Mouse (Mus musculus): Measurements from ENCODE around the gene Midn.
A peak's percentile ranks its signal among the peaks of the same experiment; 100 is the strongest.

The Midn gene

DNA sequence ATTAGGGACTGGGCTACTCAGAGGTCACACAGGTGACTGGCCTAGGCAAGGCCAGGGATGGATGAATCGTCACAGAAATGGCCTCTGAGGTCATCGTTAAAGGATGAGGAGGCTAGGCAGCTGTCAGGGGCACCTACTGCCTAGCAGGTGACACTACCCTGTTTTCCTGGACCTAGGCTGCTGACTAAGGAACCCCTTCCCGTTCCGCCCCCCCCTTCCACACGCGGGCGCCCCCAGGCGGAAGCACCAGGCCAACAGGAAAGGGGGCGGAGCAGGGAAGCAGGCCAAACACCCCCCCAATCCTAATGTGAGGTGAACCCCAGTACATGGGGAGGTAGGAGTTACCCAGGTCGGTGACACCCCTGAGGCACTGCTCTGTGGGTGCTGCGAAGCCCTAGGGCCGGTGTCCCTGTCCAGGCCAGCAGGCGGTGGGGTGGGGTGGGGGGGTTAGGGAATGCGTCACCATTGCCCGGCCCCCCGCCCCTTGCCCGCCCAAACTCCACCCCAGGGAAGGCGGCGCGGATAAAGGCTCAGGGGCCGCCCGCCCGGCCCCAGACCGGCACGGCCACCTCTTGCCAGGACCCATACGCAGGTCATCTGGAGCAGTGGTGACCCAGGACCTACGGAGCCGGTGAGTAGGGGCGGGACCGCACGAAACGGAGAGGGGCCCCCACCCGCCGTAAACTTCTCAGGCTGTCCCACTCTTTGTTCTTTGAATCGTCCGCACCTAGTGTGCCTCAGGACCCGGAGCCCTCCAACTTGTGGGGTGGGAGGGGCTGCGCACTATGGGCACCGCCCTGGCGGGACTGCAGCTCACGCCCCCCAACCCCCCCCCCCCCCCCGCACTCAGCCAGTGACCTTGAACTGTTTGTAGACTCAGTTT is at the start of gene Midn:
Gene Midn (plus strand): TSS at position 554 of the 883 bp plus-strand sequence.
- no peak for DNase-seq (ENCODE audit: low read depth, low spot score)

DNA sequence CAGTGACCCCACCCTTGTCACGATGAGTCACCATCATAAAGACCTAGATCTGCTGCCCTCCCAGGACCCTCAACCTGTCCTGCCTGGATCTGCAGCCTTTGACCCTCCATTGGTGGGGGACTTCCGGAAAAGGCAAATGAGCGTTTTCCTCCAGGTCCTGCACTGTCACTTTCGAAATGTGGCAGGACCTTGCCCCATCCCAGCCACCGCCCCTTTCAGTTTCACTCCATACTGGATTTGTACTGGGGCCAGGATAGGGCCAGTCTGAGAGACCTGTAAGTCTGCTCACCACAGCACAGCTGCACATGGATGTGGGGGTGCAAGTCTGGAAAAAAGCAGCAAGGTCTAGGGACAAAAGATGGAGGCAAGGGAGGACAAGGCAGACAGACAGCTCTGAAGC is 49.4 kb upstream of the Midn start:
- no peak for DNase-seq (ENCODE audit: low read depth, low spot score)

- DNase-seq (ENCODE audit: low read depth, low spot score) = no peak
These were observed 47.1 kb upstream of the Midn start for GRCm38 (mm10) chr10:80100982-80101381.

GRCm38 (mm10) chr10:80102216-80102915 is 45.7 kb upstream of the Midn start:
- DNase-seq (ENCODE audit: low read depth, low spot score) = peak; percentile 65

- DNase-seq (ENCODE audit: low read depth, low spot score) = no peak
These were observed 45.0 kb upstream of the Midn start for GRCm38 (mm10) chr10:80103032-80103431.

GRCm38 (mm10) chr10:80104181-80104580 is 43.9 kb upstream of the Midn start:
- no peak for DNase-seq (ENCODE audit: low read depth, low spot score)

DNA sequence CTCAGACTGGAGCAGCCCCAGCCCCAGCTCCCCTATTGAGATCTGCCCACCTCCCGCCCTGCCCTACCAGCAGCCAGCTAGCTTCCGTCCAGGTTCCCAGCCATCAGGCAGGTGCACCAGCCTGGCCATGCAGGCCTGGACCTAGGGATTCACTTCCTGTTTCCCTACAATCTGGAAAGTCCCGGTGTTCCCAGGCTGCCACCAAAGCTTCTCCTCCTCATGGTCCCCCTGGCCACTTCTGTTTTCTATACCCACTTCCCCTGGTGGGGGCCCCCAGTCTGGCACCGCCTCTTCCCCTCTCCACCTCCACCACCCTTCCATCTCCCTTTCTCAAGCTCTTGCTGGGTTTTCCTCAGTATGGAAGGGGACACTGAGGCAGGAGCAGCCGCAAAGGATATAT is 42.6 kb upstream of the Midn start, which contains the start of gene Sbno2:
Gene Sbno2 (minus strand): TSS at position 112 of the 400 bp plus-strand sequence.
- no peak for DNase-seq (ENCODE audit: low read depth, low spot score)

DNA sequence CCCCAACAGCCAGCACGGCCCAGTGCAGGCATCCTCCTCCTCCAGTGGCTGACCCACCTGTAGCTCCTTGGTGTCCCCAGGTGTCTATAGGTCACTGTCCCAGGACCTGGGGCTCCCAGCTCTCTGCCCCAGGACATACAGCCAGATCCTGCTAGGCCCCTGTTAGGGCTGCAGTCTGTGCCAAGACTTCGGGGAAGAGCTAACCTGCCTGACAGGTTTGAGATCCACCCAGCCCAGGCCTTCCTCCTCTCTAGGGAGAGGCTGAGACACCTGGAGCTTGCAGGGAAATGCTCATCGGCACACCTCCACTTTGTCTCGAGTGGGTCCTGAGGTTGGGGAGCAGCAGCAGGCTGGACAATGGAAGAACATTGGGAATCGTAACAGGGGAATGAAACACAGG is 42.1 kb upstream of the Midn start:
- no peak for DNase-seq (ENCODE audit: low read depth, low spot score)

DNA sequence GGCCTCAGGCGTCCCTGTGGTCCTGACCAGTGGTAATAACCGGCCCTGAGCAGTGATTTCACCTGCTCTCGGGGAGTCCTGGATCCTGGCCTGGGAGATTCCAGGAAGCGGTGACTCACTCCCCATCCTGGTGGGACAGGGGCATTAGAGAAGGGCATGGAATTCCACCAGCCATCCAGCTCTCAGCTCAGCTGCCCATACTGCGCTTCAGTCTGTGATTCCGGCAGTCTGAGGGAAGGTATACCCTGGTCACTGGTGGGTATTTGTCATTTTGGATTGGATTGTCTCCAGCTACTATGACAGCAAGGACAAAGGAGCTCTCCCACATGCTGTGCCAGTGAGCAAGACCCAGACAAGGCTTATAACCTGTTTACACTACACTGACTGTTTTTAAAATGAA is 40.4 kb upstream of the Midn start:
- no peak for DNase-seq (ENCODE audit: low read depth, low spot score)

DNA sequence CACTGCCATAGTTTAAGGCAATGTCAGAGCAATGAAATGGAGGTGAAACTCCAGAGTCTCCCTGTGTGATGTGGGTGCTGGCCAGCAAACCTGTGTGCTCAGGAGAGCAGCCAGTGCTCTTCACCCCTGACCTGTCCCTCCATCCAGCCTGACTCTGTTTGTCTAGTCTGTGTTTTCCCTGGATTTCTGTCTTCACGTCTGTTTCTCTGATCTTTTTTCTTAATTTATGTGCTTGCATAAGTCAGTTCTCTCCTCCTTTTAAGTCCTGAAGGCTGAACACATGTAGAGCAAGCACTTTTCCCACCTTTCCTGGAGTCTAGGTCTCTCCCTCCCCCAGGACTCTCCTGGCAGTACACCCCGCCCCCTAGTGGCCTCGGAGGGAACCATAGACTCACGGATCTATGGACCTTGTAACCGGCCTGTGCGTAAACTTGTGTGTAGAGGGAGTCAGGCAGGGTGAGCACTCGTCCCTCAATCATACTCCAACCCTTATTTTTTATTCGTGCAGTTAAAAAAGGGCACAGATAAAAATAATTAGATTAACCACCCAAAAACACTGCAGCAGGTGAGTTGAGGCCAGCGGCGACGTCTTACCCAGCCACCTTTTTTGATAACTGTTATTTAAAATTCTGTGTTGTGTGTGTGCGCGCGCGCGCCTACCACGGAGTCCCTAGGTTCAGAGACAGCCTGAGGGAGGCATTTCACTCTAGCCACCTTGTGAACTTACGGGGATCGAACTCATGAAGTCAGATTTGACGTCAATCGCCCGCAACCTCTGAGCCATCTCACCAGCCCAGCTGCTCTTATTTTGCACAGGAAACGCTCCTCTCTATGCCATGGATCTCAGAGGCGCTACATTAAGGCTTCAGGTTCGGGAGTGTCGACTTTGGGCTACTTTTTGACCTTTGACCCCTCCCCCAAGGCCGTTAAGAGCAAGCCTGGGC is 33.5 kb upstream of the Midn start:
- peak; percentile 85 for DNase-seq (ENCODE audit: low read depth, low spot score)

DNA sequence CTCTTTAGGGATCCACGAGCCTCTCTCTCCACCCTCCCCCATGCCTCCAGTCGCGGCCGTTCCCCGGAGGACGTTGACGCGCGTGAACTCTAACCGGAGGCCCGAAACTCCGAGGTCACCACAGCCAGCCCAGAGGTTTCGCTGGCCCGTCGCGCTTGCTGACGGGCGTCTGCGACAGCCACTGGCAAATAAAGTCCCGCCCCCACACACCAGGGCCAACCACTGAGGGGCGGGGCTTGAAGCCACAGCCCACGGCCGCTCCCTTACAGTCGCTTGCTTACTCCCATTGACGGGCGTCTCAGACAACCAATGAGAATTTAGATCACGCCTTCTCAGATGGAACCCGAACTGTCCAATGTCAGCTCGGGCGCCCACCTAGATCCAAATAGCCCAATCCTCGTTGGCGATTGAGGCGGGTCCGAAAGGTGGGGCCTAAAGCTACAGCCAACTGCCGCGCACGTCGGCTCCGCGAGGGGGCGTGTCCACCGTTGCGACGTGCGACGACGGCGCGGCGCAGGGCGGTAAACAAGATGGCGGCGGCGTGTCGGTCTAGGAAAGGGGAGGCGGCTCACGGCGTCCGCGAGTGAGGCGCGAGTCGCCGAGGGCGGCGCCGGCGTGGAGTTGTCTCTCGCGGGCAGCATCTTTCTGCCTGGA is 32.7 kb upstream of the Midn start, which contains the start of gene Stk11:
Gene Stk11 (plus strand): TSS at position 514 of the 654 bp plus-strand sequence.
- DNase-seq (ENCODE audit: low read depth, low spot score) = peak; percentile 100

DNA sequence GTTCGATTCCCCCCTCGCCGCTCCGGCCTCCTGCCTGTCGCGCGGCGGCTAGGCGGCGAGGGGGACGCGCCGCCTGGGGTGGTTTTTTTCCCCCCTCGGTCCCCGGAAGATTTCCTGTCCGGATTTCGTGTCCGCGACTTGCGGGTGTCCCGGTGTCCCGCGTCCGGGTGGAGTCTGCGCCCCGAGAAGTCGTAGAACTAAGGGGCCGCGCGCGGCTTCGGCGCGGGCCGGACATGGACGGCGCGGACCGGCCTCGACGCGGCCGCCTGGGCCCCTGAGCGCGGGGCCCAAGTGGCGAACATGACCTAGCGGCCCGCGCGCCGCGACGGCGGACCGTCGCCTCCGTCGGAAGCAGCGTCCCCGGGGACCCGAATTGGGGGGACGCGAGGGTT is 32.1 kb upstream of the Midn start:
- no peak for DNase-seq (ENCODE audit: low read depth, low spot score)

DNA sequence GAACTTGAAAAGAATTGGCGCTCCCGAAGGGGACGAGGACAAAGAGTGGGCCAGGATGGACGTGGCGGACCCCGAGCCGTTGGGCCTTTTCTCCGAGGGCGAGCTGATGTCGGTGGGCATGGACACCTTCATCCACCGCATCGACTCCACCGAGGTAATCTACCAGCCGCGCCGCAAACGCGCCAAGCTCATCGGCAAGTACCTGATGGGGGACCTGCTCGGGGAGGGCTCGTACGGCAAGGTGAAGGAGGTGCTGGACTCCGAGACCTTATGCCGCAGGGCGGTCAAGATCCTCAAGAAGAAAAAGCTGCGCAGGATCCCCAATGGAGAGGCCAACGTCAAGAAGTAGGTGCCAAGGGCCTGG is 31.5 kb upstream of the Midn start:
- DNase-seq (ENCODE audit: low read depth, low spot score) = no peak

DNA sequence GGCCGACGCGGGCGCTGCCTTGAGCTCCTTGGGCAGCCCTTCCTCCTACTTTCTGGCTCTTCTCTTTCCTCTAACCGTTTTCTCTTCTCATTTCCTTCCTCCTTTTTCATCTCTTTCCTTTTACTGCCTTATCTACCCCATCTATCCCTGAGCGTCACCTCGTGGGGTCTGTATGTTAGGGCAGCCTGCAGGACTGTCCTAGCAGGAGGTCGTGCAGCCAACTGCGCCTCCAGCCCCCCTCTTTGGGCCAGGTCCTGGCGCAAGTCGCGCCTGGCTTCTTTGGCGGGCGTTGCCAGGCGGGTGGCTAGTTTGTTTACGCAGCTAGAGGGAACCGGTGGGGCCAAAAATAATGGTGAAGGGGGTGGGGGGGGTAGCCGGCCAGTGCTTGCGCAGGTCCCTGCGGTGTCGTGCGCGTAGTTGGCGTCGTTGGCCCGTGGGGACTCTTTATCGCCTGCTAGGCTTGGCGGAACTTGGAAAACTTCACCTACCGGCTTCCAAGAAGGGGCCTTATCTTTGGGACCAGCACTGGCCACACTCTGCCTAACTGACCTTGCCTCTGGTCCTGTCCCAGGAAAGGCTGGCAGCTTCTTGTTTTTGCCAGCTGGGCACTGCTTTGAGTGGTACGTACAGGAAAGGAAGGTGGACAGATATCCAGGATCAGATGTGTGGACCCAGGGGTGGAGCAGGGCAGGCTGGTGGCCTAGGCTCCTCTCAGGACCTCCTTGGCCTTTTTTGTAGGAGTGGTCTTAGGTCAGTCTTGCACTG is 31.0 kb upstream of the Midn start:
- DNase-seq (ENCODE audit: low read depth, low spot score) = no peak

GRCm38 (mm10) chr10:80117736-80118135 is 30.3 kb upstream of the Midn start:
- DNase-seq (ENCODE audit: low read depth, low spot score) = no peak

GRCm38 (mm10) chr10:80118552-80118951 is 29.5 kb upstream of the Midn start:
- no peak for DNase-seq (ENCODE audit: low read depth, low spot score)

DNA sequence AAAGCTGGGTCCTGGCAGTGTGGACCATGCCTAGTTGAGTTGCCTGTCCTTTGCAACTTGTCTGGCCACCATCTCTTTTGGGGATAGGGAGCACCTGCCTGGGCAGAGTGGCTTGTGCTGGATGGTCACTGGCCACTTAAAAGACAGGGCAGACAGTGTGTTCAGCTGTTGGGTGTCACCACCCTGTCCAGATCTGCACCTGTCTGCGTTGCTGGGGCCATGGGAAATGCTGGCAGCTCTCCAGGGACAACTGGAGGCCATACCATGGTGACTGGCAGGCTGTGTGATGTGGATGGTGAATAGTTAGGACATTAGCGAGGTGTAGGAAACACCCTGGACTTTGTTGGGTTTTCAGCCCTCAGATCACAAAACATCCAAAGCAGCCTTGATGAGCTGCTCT is 27.9 kb upstream of the Midn start:
- DNase-seq (ENCODE audit: low read depth, low spot score) = no peak

- DNase-seq (ENCODE audit: low read depth, low spot score) = no peak
These were observed 26.4 kb upstream of the Midn start for GRCm38 (mm10) chr10:80121639-80122038.

- DNase-seq (ENCODE audit: low read depth, low spot score) = no peak
These were observed 24.0 kb upstream of the Midn start for GRCm38 (mm10) chr10:80123932-80124562.

- DNase-seq (ENCODE audit: low read depth, low spot score) = no peak
These were observed 20.2 kb upstream of the Midn start for GRCm38 (mm10) chr10:80127920-80128319.

Data from retina, postnatal 7 days (tissue).